Mouse (Mus musculus) lung, postnatal 25 days (tissue): ENCODE measurements around the gene Ccdc149.

Experiments
- DNase-seq: peaks from one replicate; pipeline ENCODE4 v3.0.0; 2022; ENCODE audit warnings: low spot score

Gene Ccdc149

DNA sequence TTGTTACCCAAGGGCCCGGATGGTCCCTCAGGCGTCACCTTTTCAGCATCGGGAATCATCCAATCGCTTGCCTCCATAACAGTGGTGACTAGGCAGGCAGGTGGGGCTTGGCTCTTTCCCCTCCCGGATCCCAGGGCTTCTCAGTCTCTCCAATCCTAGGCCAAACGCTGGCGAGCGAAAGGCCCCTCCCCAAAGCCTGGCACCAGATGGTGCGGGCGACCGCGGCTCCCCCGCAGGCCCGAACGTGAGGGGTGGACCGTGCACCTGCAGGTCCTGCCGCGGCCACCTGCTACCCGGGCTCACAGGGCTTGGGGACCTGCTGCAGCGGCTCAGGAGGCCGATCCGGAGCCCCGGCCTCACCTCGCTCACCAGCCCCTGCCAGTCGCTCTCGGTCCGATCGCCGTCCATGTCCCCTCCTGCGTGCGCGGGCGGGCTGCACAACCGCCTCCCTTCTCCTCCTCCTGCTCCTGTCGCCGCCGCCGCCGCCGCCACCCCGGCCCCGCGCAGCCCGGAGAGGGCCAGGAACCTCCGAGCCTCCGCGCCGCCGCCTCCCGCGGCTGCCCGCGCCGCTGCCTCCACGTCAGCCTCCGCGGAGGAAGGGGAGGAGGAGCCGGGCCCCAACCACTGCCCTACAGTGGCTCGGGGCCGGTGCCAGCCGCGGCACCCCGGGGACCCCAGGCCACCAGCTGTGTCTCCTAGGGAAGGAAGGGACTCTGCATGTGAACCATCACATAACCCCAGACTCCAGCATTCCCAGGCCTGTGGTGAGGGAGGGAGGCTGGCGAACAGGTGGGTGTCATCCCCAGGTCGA lies at the start of gene Ccdc149:
TSS of gene Ccdc149 (minus strand) at position 531 of the 811 bp plus-strand sequence.
- peak; percentile 86 for DNase-seq

GRCm38 (mm10) chr5:52519921-52520320 lies 48.6 kb upstream of the Ccdc149 start:
- no peak for DNase-seq

- DNase-seq = no peak
These were observed 44.8 kb upstream of the Ccdc149 start for GRCm38 (mm10) chr5:52516072-52516476.

- peak; percentile 58 for DNase-seq
These were observed 44.1 kb upstream of the Ccdc149 start for GRCm38 (mm10) chr5:52515246-52516021.

- DNase-seq = no peak
These were observed 39.8 kb upstream of the Ccdc149 start for GRCm38 (mm10) chr5:52511089-52511488.

GRCm38 (mm10) chr5:52509416-52509815 lies 38.1 kb upstream of the Ccdc149 start:
- no peak for DNase-seq

- no peak for DNase-seq
These were observed 33.3 kb upstream of the Ccdc149 start for GRCm38 (mm10) chr5:52504666-52505065.

DNA sequence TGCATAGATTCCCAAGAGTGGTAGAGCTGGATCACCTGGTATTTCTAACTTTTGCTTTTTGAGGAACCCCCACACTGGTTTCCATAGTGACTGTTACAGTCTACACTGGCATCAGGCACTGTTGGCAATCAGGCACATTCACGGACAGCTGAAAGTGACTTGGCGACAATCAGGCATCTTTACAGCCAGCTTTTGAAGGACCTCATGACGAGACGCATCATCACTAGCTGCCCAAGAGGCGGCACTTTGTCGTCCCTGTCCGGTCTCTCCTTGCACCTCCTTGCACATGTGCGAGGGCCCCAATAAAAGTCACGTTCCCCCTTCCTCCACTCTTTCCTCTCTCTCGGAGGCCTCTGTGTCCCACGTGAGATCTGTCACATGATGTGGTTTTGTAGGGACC lies 32.8 kb upstream of the Ccdc149 start:
- no peak for DNase-seq

DNA sequence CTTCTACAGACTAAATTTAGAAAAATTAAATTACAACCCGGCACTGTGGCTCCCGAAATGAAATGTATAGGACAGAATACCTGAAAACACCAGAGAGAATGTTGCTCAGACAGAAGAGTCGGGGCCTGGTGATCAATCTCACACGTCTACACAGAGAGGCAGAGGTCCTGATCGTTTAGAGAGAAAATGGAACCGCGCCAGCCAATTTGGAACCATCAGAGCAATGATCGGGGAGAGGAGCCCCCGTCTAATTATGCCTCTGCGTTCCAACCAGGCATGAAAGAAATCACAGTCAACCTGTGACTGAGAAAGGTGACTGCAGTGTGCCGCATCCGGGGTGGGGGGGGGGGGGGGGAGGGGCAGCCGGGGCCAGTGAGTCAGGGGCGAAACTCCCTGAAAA lies 24.4 kb upstream of the Ccdc149 start:
- no peak for DNase-seq

DNA sequence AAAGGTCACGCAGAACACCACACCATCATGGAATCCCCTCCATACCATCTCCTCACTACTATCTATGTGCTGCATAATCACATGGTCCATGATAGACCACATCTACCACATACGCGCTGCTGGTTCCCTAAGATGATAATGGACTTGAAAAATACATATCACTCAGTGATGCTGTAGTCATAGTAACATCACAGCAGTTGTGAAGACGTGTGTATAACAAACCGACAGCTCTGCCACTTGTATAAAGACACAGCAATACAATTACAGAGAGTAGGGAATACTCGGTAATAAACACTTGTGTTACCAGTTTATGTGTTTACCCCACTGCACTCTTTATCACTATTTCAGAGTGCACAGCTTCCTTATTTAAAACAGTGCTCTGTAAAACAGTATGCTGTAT lies 20.2 kb upstream of the Ccdc149 start:
- no peak for DNase-seq

GRCm38 (mm10) chr5:52487559-52488430 lies 16.5 kb upstream of the Ccdc149 start:
- DNase-seq = no peak

DNA sequence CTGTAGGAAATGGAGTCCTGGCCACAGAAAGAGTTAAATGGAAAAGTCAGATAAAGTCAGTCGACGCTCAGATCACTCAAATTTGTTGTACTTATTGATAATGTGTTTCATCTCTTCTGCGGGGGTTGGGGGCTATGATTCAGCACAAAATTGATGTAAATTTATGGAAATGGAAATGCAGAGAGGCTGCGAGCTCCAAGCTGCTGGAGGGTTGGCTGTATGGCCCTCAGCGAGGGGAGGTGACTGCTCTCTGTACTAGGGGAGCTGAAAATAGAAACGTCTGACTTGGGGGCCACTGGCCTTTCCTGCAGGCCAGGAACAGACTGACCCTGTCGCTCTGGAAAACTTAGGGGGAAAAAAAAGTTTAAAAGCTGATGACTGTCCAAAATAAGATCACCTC lies 5.5 kb upstream of the Ccdc149 start:
- DNase-seq = no peak

DNA sequence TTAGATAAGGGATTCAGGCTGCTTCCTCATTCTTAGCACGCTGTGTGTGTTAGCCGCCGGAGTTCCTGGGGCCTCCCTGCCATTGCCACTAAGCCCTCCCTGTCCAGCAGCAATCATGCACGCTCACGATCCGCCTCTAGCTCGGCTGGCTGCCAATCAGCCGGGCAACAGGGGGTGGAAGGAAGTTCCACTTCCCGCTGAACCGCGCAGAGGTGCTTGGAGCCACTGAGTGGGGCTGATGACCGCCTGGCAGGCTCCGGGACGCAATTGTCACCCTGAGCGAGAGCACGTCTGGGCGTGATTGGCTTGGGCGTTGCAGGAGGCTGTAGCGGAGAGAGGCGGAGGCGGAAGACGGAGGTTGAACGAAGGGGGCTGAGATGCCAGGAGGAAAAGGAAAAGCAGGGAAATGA lies 5.0 kb upstream of the Ccdc149 start:
- peak; percentile 88 for DNase-seq

GRCm38 (mm10) chr5:52473988-52474387 lies 2.7 kb upstream of the Ccdc149 start:
- no peak for DNase-seq

- no peak for DNase-seq
These were observed 770 bp downstream of the Ccdc149 start for GRCm38 (mm10) chr5:52470551-52470950.

GRCm38 (mm10) chr5:52467841-52468240 lies 3.5 kb downstream of the Ccdc149 start:
- no peak for DNase-seq

DNA sequence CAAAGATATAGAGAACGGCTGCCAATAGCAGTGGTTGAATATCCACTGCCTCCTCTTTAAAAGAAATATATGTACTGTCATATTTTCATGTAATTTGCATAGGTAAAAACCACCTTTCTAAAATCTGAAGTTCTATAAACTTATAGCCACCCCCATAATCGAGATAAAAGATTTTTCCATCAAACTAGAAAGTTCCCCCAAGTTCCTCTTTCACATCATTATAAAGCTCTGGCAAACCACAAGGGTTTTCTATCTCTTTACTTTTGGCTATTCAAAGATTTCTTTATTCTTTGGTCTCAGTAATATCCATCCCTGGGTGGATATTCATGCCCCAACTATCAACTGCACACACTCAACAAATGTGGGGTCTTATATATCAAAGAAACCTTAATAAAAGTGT lies 8.9 kb downstream of the Ccdc149 start:
- DNase-seq = no peak

DNA sequence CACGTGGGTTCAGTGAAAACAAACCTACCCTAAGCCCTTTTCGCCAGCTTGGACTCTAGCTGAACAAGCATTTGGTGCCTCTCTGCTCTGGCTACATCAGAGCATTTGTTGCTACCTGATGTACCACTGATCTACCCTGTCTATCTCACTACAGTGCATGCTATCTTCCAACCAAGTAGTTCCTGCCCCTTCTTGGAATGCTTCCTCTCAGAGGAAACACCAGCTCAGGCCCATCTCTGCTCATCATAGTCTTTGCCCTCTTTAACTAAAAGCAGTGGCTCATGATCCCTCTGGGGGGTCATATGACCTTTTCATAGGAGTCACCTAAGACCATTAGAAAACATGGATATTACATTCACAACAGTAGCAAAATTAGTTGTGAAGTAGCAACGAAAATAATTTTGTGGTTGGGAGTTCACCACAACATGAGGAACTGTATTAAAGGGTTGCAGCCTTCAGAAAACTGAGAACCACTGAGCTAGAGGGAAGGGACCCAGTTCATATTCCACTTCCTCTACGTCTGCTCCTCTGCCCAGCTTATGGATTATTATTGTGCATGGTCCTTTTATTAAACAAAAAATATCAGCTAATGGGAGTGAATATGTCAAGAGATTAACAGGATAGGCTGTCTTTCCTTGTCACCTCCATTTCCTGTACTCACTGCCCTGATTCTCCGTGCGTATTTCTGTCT lies 9.7 kb downstream of the Ccdc149 start:
- no peak for DNase-seq

GRCm38 (mm10) chr5:52459308-52459707 lies 12.0 kb downstream of the Ccdc149 start:
- no peak for DNase-seq

GRCm38 (mm10) chr5:52457154-52457553 lies 14.2 kb downstream of the Ccdc149 start:
- no peak for DNase-seq

- DNase-seq = no peak
These were observed 20.5 kb downstream of the Ccdc149 start for GRCm38 (mm10) chr5:52450821-52451220.

GRCm38 (mm10) chr5:52449187-52449586 lies 22.1 kb downstream of the Ccdc149 start:
- no peak for DNase-seq
